Mouse (Mus musculus) fat pad, adult 2 months (tissue): ENCODE data around the gene Emx2.

Source experiments
- DNase-seq: peaks from one replicate; pipeline ENCODE4 v3.0.0-alpha.2; 2011; ENCODE audit warnings: low read depth, low spot score; ENCODE audit errors: extremely low read depth

Emx2 gene

DNA sequence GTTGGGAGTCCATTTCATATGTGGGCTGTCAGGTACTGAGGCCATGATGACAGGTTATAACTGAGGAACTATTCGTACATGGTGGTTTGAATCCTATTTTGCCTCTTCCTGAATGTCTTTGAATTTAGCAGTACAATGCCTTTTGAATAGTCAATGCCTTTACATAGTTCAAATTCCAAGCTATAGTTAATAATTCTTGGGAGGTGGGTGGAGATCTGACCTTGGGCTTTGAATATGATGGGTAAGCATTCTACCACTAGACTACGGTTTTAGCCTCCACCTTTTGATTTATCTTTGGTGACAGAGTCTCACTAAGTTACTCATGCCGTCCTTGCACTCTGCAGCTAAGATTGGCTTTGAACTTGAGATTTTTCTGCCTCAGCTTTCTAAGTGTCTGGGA is 55.0 kb downstream of the Emx2 start:
- no peak for DNase-seq
